Mouse (Mus musculus) adrenal gland, postnatal 25 days (tissue): ENCODE measurements around the gene Sec24a. TPM values are rescaled to one million over a fixed set of nuclear protein-coding genes. Genes with fewer than 3 reads are reported as not detected.

Source experiments
- DNase-seq: peaks from one replicate; pipeline ENCODE4 v3.0.0; 2021; ENCODE audit warnings: mixed read lengths
- total RNA-seq: library from RNA; stranded (reverse); gene quantifications from 2 replicates; pipeline ENCODE4 v1.2.3, GENCODE M21; 2021

Gene Sec24a
- total RNA-seq, 1 experiment from 2014 or later, result 33.8 TPM

DNA sequence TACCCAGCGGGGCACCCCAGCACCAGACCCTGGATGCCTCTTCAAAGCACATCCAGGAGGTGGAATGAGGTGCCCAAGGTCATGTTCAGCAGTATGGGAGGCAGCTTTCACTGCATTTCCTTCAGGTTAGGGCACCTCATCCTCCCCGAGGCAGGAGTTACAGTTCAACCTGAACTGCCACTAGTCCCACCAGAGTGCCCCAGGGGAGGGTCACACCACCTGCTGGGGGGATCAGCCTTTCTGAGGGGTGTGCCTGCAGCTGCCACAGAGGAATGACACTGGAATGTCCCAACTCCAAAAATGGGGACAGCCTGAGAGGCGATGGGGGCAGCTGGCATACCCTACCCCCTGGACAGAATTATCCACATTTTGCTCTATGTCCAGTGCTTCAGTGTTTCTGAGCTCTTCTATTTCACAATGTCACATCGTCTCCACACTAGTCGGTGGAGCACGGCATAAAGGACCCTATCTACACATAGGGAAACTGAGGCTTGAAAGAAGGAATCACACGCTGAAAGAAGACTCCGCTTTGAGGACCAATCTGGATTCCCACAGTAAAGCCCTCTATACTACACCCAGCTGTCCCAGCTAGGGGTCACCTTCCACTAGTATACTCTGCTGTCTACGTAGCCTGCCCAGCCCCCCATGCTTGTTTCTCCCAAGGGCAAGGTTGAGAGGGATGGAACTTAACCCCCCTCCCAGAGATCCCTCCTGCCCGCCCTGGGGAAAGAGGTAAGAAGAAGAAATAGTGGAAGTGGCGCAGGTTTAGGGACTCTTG lies 114.1 kb downstream of the Sec24a start:
- no peak for DNase-seq

GRCm38 (mm10) chr11:51648566-51648965 lies 114.9 kb downstream of the Sec24a start:
- DNase-seq, result no peak

DNA sequence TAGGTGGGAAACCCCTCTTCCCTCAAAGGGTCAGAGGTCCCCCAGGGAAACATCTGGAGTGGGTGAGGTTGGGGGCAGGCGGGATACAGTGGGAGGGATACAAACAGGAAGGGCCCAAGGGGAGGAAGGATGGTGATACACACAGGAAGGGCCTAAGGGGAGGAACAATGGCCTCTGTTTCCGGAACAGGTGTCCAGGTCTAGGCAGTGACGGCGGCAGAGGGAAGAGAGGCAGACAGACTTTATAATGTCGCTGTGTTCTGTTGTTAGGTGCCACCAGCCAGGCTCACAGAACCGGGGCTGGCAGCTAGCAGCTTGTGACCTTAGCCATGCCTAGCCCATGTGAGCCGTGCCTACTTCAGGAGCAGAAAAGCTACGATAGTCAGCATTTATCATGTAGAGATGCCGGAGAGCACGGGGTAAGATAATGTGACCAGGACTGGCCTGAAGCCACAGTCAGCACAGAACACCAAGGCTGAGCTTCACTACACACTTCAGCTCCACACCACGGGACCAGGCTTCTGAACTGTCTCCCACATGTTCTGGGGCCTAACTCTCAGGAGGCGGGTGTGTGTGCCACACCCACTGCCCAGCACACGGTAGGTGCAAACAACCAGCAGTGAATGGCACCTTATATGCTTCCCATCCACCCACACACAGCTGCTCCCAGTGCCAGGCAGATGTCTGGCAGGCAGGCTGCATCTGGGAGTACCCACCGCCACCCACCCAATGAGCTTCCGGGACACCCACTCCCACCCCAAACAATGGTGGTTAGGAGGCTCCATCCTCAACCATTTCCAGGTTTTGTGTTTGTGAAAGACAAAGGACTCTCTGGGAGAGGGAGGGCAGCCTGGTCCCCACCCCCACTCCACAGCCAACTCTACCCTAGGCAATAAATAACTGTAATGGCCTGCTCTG lies 116.4 kb downstream of the Sec24a start:
- no peak for DNase-seq

- DNase-seq, result no peak
These were observed 117.2 kb downstream of the Sec24a start for GRCm38 (mm10) chr11:51646245-51646644.

- no peak for DNase-seq
These were observed 118.1 kb downstream of the Sec24a start for GRCm38 (mm10) chr11:51645293-51645692.

DNA sequence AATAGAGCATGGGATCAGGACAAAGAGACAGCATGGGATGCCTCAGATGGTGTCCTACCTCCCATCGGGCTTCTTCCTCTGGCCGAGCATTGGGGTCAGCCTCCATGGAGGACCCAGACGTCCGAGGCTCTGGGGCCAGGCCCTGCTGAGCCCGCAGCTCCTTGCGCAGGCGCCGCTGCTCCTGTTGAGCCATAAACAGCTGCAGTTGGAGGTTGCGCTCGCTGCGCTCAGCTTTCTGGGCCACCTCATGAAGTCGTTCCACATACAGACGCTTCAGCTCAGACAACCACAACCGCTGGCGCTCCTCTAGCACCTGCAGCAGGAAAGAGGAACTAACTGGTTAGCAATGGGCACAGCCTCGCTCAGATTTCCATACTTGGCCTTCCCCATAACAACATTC lies 119.2 kb downstream of the Sec24a start:
- no peak for DNase-seq

GRCm38 (mm10) chr11:51643761-51644160 lies 119.7 kb downstream of the Sec24a start:
- no peak for DNase-seq

GRCm38 (mm10) chr11:51643202-51643601 lies 120.2 kb downstream of the Sec24a start:
- no peak for DNase-seq

Other genes starting within 250 kb of the Sec24a start
- 40.0 and 41.3 TPM in 2 replicates for gene Phykpl, start 178.9 kb downstream of the Sec24a start, total RNA-seq
- 304 and 331 TPM in 2 replicates for gene Hnrnpab, start 156.8 kb downstream of the Sec24a start, total RNA-seq
- 68.0 and 76.9 TPM in 2 replicates for gene Nhp2, start 143.9 kb downstream of the Sec24a start, total RNA-seq
- gene Rmnd5b, start 127.7 kb downstream of the Sec24a start, total RNA-seq, result 54.7 and 55.8 TPM in 2 replicates
- 11.1 and 13.7 TPM in 2 replicates for gene N4bp3, start 112.8 kb downstream of the Sec24a start, total RNA-seq
- gene D930048N14Rik, start 112.7 kb downstream of the Sec24a start, total RNA-seq, result 3.5 and 4.0 TPM in 2 replicates
- gene 0610009B22Rik, start 74.8 kb downstream of the Sec24a start, total RNA-seq, result 55.1 and 58.2 TPM in 2 replicates
- gene Sar1b, start 53 bp upstream of the Sec24a start, total RNA-seq, result 93.6 and 96.4 TPM in 2 replicates
- 16.3 and 19.8 TPM in 2 replicates for gene Jade2, start 94.0 kb upstream of the Sec24a start, total RNA-seq
- gene Cdkn2aipnl, start 204.0 kb upstream of the Sec24a start, total RNA-seq, result 20.1 and 20.5 TPM in 2 replicates
- 140 and 160 TPM in 2 replicates for gene Ube2b, start 237.1 kb upstream of the Sec24a start, total RNA-seq
- 4.0 and 4.7 TPM in 2 replicates for gene Cdkl3, start 240.6 kb upstream of the Sec24a start, total RNA-seq